Mouse (Mus musculus): ENCODE data around the gene Apeh. TPM values are rescaled to one million over a fixed set of nuclear protein-coding genes. Genes with fewer than 3 reads are reported as not detected.
A peak's percentile ranks its signal among the peaks of the same experiment; 100 is the strongest.

Gene Apeh
- polyA plus RNA-seq, 1 experiment from 2014 or later, result 51.2 TPM

DNA sequence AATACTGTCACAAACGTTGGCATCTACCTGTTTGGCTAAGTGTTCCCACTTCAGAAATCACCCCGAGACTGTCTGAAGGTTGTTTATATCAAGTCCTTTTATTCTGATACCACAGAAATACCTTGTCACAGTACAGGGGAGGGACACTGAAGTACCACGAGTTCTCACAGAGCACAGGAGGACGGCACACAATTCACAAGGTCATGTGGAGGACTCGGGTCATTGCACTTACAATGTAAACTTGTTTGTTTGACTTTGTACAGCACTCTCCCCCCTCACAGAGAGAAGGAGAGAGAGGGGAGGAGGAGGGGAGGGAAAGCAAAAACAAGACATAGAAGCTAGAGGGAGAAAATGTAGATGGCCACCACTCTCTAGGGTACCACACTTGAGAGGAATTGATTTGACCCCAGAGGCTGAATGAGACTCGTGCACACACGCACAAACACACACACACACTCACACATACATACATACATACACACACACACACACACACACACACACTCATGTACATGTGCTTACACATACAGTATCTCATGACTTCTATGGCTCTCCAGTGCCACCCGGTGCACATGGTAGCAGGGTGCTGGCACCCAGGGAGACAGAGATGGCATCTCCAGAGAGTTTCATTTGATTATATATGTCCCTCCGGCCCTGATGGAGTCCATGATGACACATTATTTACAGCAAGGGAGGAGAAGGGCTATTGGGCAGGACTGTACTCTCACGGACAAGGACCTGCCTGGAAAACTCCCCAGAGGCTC lies 1.7 kb upstream of the Apeh start:
- H3K27ac ChIP-seq (replicated peaks), result no peak overlapping the region
- peaks cover 17% of the 10 kb centered on the region for H3K36me3 ChIP-seq
- no peaks in the 10 kb centered on the region for H3K9me3 ChIP-seq (replicated peaks)
- no peak overlapping the region; the same call in 1 of the 2 replicates for H3K4me3 ChIP-seq (replicated peaks)
- H3K27me3 ChIP-seq, result no peaks in the 10 kb centered on the region
- 64% methylated on average over 10 of the region's 10 CpGs for WGBS
- H3K9ac ChIP-seq, result no peak overlapping the region
- ATAC-seq (ENCODE audit: insufficient number of reproducible peaks, low FRiP score, low TSS enrichment, low read depth), result no peak
- H3K4me1 ChIP-seq, result peaks cover 22% of the 10 kb centered on the region
- no peak overlapping the region for H3K4me2 ChIP-seq (replicated peaks)

DNA sequence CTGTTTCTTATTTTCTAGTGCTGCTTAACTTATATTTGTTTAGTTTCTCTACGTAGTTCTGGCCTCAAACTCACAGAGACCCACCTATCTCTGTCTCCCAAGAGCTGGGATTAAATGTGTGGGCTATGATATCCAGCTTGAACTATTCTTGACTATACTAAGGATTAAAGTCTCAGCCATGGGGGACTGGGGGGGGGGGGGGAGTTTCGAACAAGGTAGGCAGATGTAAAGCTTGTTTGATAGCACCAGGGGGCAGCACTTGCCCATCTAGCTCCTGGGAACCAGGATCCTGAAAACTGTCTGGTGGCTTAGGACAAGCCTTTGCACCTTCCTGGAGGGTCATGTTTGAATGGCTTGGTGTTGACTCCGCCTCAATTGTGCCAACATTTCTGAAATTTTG lies 1.1 kb upstream of the Apeh start:
- WGBS, result 5% methylated on average over 3 of the region's 3 CpGs
- no peaks in the 10 kb centered on the region for H3K9me3 ChIP-seq (replicated peaks)

GRCm38 (mm10) chr9:108094998-108095411 lies 599 bp upstream of the Apeh start:
- ATAC-seq (ENCODE audit: insufficient number of reproducible peaks, low FRiP score, low TSS enrichment, low read depth), result peak; percentile 16; the same call in 1 of the 2 replicates
- Histone ChIP-seq H3K27me3 (no peaks in the 10 kb centered on the region), H3K36me3 (peaks cover 28% of the 10 kb centered on the region), H3K4me2 (replicated peaks) (peak overlapping the region; percentile 93), H3K9ac (peak overlapping the region; percentile 42), H3K4me1 (peaks cover 22% of the 10 kb centered on the region), H3K4me3 (replicated peaks) (peak overlapping the region; percentile 60), H3K9me3 (replicated peaks) (no peaks in the 10 kb centered on the region), H3K27ac (replicated peaks) (peak overlapping the region; percentile 68)
- under 1% methylated on average over 16 of the region's 16 CpGs for WGBS

More for the DNA sequence above, 1.1 kb upstream of the Apeh start:
- H3K36me3 ChIP-seq, result peaks cover 23% of the 10 kb centered on the region
- no peaks in the 10 kb centered on the region for H3K27me3 ChIP-seq
- peaks cover 22% of the 10 kb centered on the region for H3K4me1 ChIP-seq
- H3K4me2 ChIP-seq (replicated peaks), result peak overlapping the region; percentile 93
- H3K9ac ChIP-seq, result no peak overlapping the region
- peak overlapping the region; percentile 68; the same call in 1 of the 2 replicates for H3K27ac ChIP-seq (replicated peaks)
- peak overlapping the region; percentile 60 for H3K4me3 ChIP-seq (replicated peaks)
- ATAC-seq (ENCODE audit: insufficient number of reproducible peaks, low FRiP score, low TSS enrichment, low read depth), result no peak

GRCm38 (mm10) chr9:108093586-108093985 lies 820 bp downstream of the Apeh start:
- H3K9me3 ChIP-seq (replicated peaks), result no peaks in the 10 kb centered on the region
- WGBS, result 66% methylated on average over 10 of the region's 10 CpGs
- peaks cover 42% of the 10 kb centered on the region for H3K36me3 ChIP-seq
- peaks cover 22% of the 10 kb centered on the region for H3K4me1 ChIP-seq
- H3K4me2 ChIP-seq (replicated peaks), result peak overlapping the region; percentile 93
- peak overlapping the region; percentile 31; the same call in 1 of the 2 replicates for H3K9ac ChIP-seq
- peak overlapping the region; percentile 60 for H3K4me3 ChIP-seq (replicated peaks)
- no peaks in the 10 kb centered on the region for H3K27me3 ChIP-seq
- ATAC-seq (ENCODE audit: insufficient number of reproducible peaks, low FRiP score, low TSS enrichment, low read depth), result no peak
- H3K27ac ChIP-seq (replicated peaks), result no peak overlapping the region

GRCm38 (mm10) chr9:108090611-108091120 lies 3.7 kb downstream of the Apeh start:
- Histone ChIP-seq H3K9ac (no peak overlapping the region), H3K9me3 (replicated peaks) (no peaks in the 10 kb centered on the region), H3K27me3 (no peaks in the 10 kb centered on the region), H3K4me1 (peaks cover 20% of the 10 kb centered on the region), H3K4me2 (replicated peaks) (no peak overlapping the region), H3K27ac (replicated peaks) (no peak overlapping the region), H3K4me3 (replicated peaks) (no peak overlapping the region), H3K36me3 (peaks cover 71% of the 10 kb centered on the region)
- no peak for ATAC-seq (ENCODE audit: insufficient number of reproducible peaks, low FRiP score, low TSS enrichment, low read depth)
- 93% methylated on average over 7 of the region's 7 CpGs for WGBS

DNA sequence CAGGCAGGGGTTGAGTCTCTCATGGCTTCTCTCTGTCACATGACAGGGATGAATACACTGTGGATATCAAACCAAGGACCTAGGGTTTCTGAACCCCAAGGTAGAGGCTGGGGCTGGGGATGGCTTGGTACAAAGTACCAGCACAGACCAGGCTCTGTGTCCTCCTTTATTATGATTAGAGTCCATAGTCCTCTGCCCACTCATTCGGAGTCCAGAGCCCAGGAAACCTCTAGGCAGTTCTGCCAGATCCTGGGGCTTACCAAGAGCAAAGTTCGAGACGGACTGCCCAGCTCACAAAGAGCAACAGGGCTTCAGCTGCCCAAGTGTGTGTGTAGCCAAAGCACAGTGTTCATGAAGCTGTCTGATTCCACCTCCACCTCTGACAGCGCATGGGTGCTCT lies 9.1 kb downstream of the Apeh start:
- Histone ChIP-seq H3K4me1 (peaks cover 15% of the 10 kb centered on the region), H3K36me3 (peaks cover 61% of the 10 kb centered on the region)
- WGBS, result 89% methylated on average over 4 of the region's 4 CpGs

DNA sequence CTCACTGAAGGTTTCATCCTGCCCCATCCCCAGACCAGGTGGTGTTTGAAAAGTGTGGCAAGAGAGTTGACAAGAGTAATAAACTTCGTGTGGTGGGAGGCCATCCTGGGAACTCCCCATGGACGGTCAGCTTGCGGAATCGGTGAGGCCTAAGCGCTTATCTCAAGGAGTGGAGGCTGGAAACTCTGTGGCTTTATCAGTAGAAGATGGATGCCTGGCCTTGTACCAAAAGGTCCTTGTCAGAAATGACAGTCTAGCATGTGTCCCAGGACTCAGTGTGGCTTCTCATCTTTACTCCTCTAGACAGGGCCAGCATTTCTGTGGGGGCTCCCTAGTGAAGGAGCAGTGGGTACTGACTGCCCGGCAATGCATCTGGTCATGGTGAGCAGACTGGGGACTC lies 10.8 kb downstream of the Apeh start:
- no peak overlapping the region for H3K27ac ChIP-seq (replicated peaks)
- H3K36me3 ChIP-seq, result peaks cover 44% of the 10 kb centered on the region
- no peaks in the 10 kb centered on the region for H3K9me3 ChIP-seq (replicated peaks)
- ATAC-seq (ENCODE audit: insufficient number of reproducible peaks, low FRiP score, low TSS enrichment, low read depth), result no peak
- peaks cover 22% of the 10 kb centered on the region for H3K4me1 ChIP-seq
- peaks cover 33% of the 10 kb centered on the region for H3K27me3 ChIP-seq
- no peak overlapping the region for H3K4me2 ChIP-seq (replicated peaks)
- no peak overlapping the region for H3K4me3 ChIP-seq (replicated peaks)
- 85% methylated on average over 6 of the region's 6 CpGs for WGBS
- no peak overlapping the region for H3K9ac ChIP-seq

More for the DNA sequence above, 9.1 kb downstream of the Apeh start:
- Histone ChIP-seq H3K9ac (no peak overlapping the region), H3K27me3 (peaks cover 33% of the 10 kb centered on the region), H3K4me3 (replicated peaks) (no peak overlapping the region), H3K9me3 (replicated peaks) (no peaks in the 10 kb centered on the region), H3K4me2 (replicated peaks) (no peak overlapping the region), H3K27ac (replicated peaks) (no peak overlapping the region)
- ATAC-seq (ENCODE audit: insufficient number of reproducible peaks, low FRiP score, low TSS enrichment, low read depth), result no peak

GRCm38 (mm10) chr9:108082988-108083431 lies 11.4 kb downstream of the Apeh start, which contains the start of gene Rnf123:
Rnf123 (minus strand) TSS chr9:108083346.
- H3K4me3 ChIP-seq (replicated peaks), result peak within 1 kb of the TSS; percentile 12; the same call in 1 of the 2 replicates
- WGBS, result 31% methylated on average over 12 of the region's 12 CpGs
- no peaks in the 10 kb centered on the region for H3K9me3 ChIP-seq (replicated peaks)
- H3K27me3 ChIP-seq, result peaks cover 33% of the 10 kb centered on the region
- H3K9ac ChIP-seq, result no peak within 1 kb of the TSS
- H3K4me2 ChIP-seq (replicated peaks), result peak within 1 kb of the TSS; percentile 36
- no peak for ATAC-seq (ENCODE audit: insufficient number of reproducible peaks, low FRiP score, low TSS enrichment, low read depth)
- no peak within 1 kb of the TSS for H3K27ac ChIP-seq (replicated peaks)
- peaks cover 28% of the 10 kb centered on the region for H3K4me1 ChIP-seq
- peaks cover 38% of the 10 kb centered on the region for H3K36me3 ChIP-seq

- WGBS, result 4% methylated on average over 19 of the region's 19 CpGs
- peak overlapping the region; percentile 36 for H3K4me2 ChIP-seq (replicated peaks)
- H3K27me3 ChIP-seq, result peaks cover 33% of the 10 kb centered on the region
- H3K36me3 ChIP-seq, result peaks cover 34% of the 10 kb centered on the region
- ATAC-seq (ENCODE audit: insufficient number of reproducible peaks, low FRiP score, low TSS enrichment, low read depth), result no peak
- H3K27ac ChIP-seq (replicated peaks), result no peak overlapping the region
- peaks cover 31% of the 10 kb centered on the region for H3K4me1 ChIP-seq
- H3K4me3 ChIP-seq (replicated peaks), result peak overlapping the region; percentile 12; the same call in 1 of the 2 replicates
- no peaks in the 10 kb centered on the region for H3K9me3 ChIP-seq (replicated peaks)
- H3K9ac ChIP-seq, result no peak overlapping the region
Measured at GRCm38 (mm10) chr9:108082549-108082948, 11.9 kb downstream of the Apeh start.

- peak within 1 kb of the TSS; percentile 82 for H3K9ac ChIP-seq
- no peaks in the 10 kb centered on the region for H3K9me3 ChIP-seq (replicated peaks)
- WGBS, result 53% methylated on average over 5 of the region's 5 CpGs
- H3K27me3 ChIP-seq, result peaks cover 33% of the 10 kb centered on the region
- peaks cover 31% of the 10 kb centered on the region for H3K4me1 ChIP-seq
- H3K4me2 ChIP-seq (replicated peaks), result peak within 1 kb of the TSS; percentile 67
- peak within 1 kb of the TSS; percentile 68 for H3K4me3 ChIP-seq (replicated peaks)
- peak within 1 kb of the TSS; percentile 30; the same call in 1 of the 2 replicates for H3K27ac ChIP-seq (replicated peaks)
- H3K36me3 ChIP-seq, result peaks cover 10% of the 10 kb centered on the region
- no peak for ATAC-seq (ENCODE audit: insufficient number of reproducible peaks, low FRiP score, low TSS enrichment, low read depth)
Measured at GRCm38 (mm10) chr9:108080168-108080567, 14.2 kb downstream of the Apeh start, which contains the start of gene Mst1. Mst1 (plus strand) TSS chr9:108080436.

- no peak overlapping the region for H3K4me2 ChIP-seq (replicated peaks)
- no peaks in the 10 kb centered on the region for H3K9me3 ChIP-seq (replicated peaks)
- no peak overlapping the region for H3K9ac ChIP-seq
- peaks cover 7% of the 10 kb centered on the region for H3K4me1 ChIP-seq
- no peak overlapping the region for H3K27ac ChIP-seq (replicated peaks)
- H3K4me3 ChIP-seq (replicated peaks), result no peak overlapping the region
- no peaks in the 10 kb centered on the region for H3K27me3 ChIP-seq
- ATAC-seq (ENCODE audit: insufficient number of reproducible peaks, low FRiP score, low TSS enrichment, low read depth), result no peak
- WGBS, result 66% methylated on average over 7 of the region's 7 CpGs
- peaks cover 31% of the 10 kb centered on the region for H3K36me3 ChIP-seq
Measured at GRCm38 (mm10) chr9:108073141-108073930, 21.1 kb downstream of the Apeh start.

Data from embryonic facial prominence, embryonic 15.5 days (tissue).